Mouse (Mus musculus) midbrain, embryonic 11.5 days (tissue): ENCODE data around the gene Elfn1. TPM values are rescaled to one million over a fixed set of nuclear protein-coding genes. Genes with fewer than 3 reads are reported as not detected.
A peak's percentile ranks its signal among the peaks of the same experiment; 100 is the strongest.

Source experiments
- ATAC-seq: fragments of 200-750 bp; cut with Nextera tagmentation; 2 replicates; pipeline ENCODE4 v1.8.0; 2017; ENCODE audit warnings: moderate TSS enrichment, moderate library complexity; ENCODE audit not compliant: low FRiP score
- DNase-seq: peaks from one replicate; pipeline ENCODE4 v3.0.0; 2015; ENCODE audit warnings: low spot score; ENCODE audit errors: missing footprints
- H3K27ac ChIP-seq: fragments of 300-500 bp; sonication (generic); 2 replicates; pipeline ENCODE4 v1.5.1; 2014; ENCODE audit warnings: low read depth, low read length
- H3K27me3 ChIP-seq: fragments of 300-500 bp; sonication (generic); 2 replicates; pipeline ENCODE4 v1.6.1; 2014; ENCODE audit warnings: mild to moderate bottlenecking, low read length, moderate library complexity, mixed read lengths; ENCODE audit not compliant: control insufficient read depth, insufficient read depth
- H3K36me3 ChIP-seq: fragments of 300-500 bp; sonication (generic); 2 replicates; pipeline ENCODE4 v1.6.1; 2014; ENCODE audit warnings: mild to moderate bottlenecking, low read length, moderate library complexity, mixed read lengths; ENCODE audit not compliant: control insufficient read depth, insufficient read depth
- H3K4me1 ChIP-seq: fragments of 300-500 bp; sonication (generic); 2 replicates; pipeline ENCODE4 v1.6.1; 2014; ENCODE audit warnings: low read length; ENCODE audit not compliant: control insufficient read depth, insufficient read depth
- H3K4me2 ChIP-seq: fragments of 300-500 bp; sonication (generic); 2 replicates; pipeline ENCODE4 v1.6.1; 2014; ENCODE audit warnings: mild to moderate bottlenecking, moderate library complexity
- H3K4me3 ChIP-seq: fragments of 300-500 bp; sonication (generic); 2 replicates; pipeline ENCODE4 v1.5.1; 2014; ENCODE audit warnings: low read depth, low read length
- H3K9ac ChIP-seq: fragments of 300-500 bp; sonication (generic); 2 replicates; pipeline ENCODE4 v1.6.1; 2014; ENCODE audit warnings: low read length
- H3K9me3 ChIP-seq: fragments of 300-500 bp; sonication (generic); 2 replicates; pipeline ENCODE4 v1.6.1; 2016; ENCODE audit warnings: low read length; ENCODE audit not compliant: control insufficient read depth
- WGBS: fragments of 180-500 bp; shearing (Covaris S2); extraction: QIAGEN DNeasy Blood & Tissue Kit; methylation state at CpG from one replicate; pipeline ENCODE4 v1.1.7; 2014; 5-methylcytosine and 5-hydroxymethylcytosine counted together
- polyA plus RNA-seq: library from polyadenylated mRNA; unstranded; fragments of >200 nt; fragmentation: Nextera tagmentation; extraction: Ambion mirVana; gene quantifications from 2 replicates; pipeline ENCODE4 v1.2.1, GENCODE M21; 2014

The Elfn1 gene
- polyA plus RNA-seq, 1 experiment from 2014 or later, result 0.77 TPM

- no peak overlapping the region for H3K27ac ChIP-seq
- H3K27me3 ChIP-seq, result no peaks in the 10 kb centered on the region; the same call in 1 of the 2 replicates
- peaks cover 22% of the 10 kb centered on the region for H3K4me1 ChIP-seq
- peak; percentile 84 for DNase-seq
- WGBS, result 1% methylated on average over 12 of the region's 12 CpGs
- 0 out of 2 replicates have a peak overlapping the region, but pooled peaks have one; percentile 20 for H3K4me2 ChIP-seq
- no peak for ATAC-seq
- H3K36me3 ChIP-seq, result no peaks in the 10 kb centered on the region
- H3K4me3 ChIP-seq, result no peak overlapping the region
- H3K9ac ChIP-seq, result no peak overlapping the region
- H3K9me3 ChIP-seq, result no peaks in the 10 kb centered on the region
Observed at GRCm38 (mm10) chr5:139930927-139931351, 23.2 kb downstream of the Elfn1 start.

- no peak overlapping the region; the same call in 1 of the 2 replicates for H3K9ac ChIP-seq
- no peak overlapping the region for H3K4me2 ChIP-seq
- no peaks in the 10 kb centered on the region for H3K36me3 ChIP-seq
- peaks cover 22% of the 10 kb centered on the region for H3K4me1 ChIP-seq
- DNase-seq (no peak), ATAC-seq (peak; percentile 51)
- no peaks in the 10 kb centered on the region; the same call in 1 of the 2 replicates for H3K27me3 ChIP-seq
- no peak overlapping the region for H3K4me3 ChIP-seq
- no peaks in the 10 kb centered on the region for H3K9me3 ChIP-seq
- no peak overlapping the region for H3K27ac ChIP-seq
- WGBS, result 34% methylated on average over 15 of the region's 15 CpGs
Observed at GRCm38 (mm10) chr5:139931947-139932540, 24.3 kb downstream of the Elfn1 start.

GRCm38 (mm10) chr5:139932595-139933271 lies 25.0 kb downstream of the Elfn1 start:
- H3K27me3 ChIP-seq, result no peaks in the 10 kb centered on the region; the same call in 1 of the 2 replicates
- H3K9me3 ChIP-seq, result no peaks in the 10 kb centered on the region
- WGBS, result 37% methylated on average over 13 of the region's 13 CpGs
- no peak overlapping the region for H3K27ac ChIP-seq
- peaks cover 22% of the 10 kb centered on the region for H3K4me1 ChIP-seq
- no peak overlapping the region for H3K9ac ChIP-seq
- no peak overlapping the region for H3K4me2 ChIP-seq
- peak; percentile 84 for ATAC-seq
- DNase-seq, result peak; percentile 98
- no peaks in the 10 kb centered on the region for H3K36me3 ChIP-seq
- no peak overlapping the region for H3K4me3 ChIP-seq

- Histone ChIP-seq H3K9ac (no peak overlapping the region), H3K36me3 (no peaks in the 10 kb centered on the region), H3K27me3 (no peaks in the 10 kb centered on the region; the same call in 1 of the 2 replicates), H3K4me2 (no peak overlapping the region), H3K9me3 (no peaks in the 10 kb centered on the region), H3K4me3 (no peak overlapping the region), H3K4me1 (peaks cover 22% of the 10 kb centered on the region), H3K27ac (no peak overlapping the region)
- 48% methylated on average over 7 of the region's 7 CpGs for WGBS
- ATAC-seq (0 out of 2 replicates have a peak, but pooled peaks have one; percentile 6), DNase-seq (peak; percentile 90)
Observed at GRCm38 (mm10) chr5:139933476-139933875, 25.7 kb downstream of the Elfn1 start.

GRCm38 (mm10) chr5:139936431-139936830 lies 28.7 kb downstream of the Elfn1 start:
- 90% methylated on average over 13 of the region's 13 CpGs for WGBS

GRCm38 (mm10) chr5:139944697-139945096 lies 37.0 kb downstream of the Elfn1 start:
- Histone ChIP-seq H3K27ac (no peak overlapping the region), H3K9me3 (no peaks in the 10 kb centered on the region), H3K4me3 (no peak overlapping the region), H3K4me2 (no peak overlapping the region), H3K36me3 (no peaks in the 10 kb centered on the region), H3K9ac (no peak overlapping the region), H3K4me1 (no peaks in the 10 kb centered on the region), H3K27me3 (no peaks in the 10 kb centered on the region)
- WGBS, result 48% methylated on average over 7 of the region's 7 CpGs
- DNase-seq (no peak), ATAC-seq (no peak)

More at GRCm38 (mm10) chr5:139936431-139936830, 28.7 kb downstream of the Elfn1 start:
- ATAC-seq, result no peak
- Histone ChIP-seq H3K27me3 (no peaks in the 10 kb centered on the region; the same call in 1 of the 2 replicates), H3K27ac (no peak overlapping the region), H3K4me2 (no peak overlapping the region), H3K4me3 (no peak overlapping the region), H3K9ac (no peak overlapping the region), H3K9me3 (no peaks in the 10 kb centered on the region), H3K36me3 (no peaks in the 10 kb centered on the region), H3K4me1 (peaks cover 16% of the 10 kb centered on the region)
- no peak for DNase-seq

- Histone ChIP-seq H3K9ac (no peak overlapping the region), H3K27me3 (no peaks in the 10 kb centered on the region), H3K4me1 (no peaks in the 10 kb centered on the region), H3K4me2 (no peak overlapping the region), H3K36me3 (no peaks in the 10 kb centered on the region), H3K4me3 (no peak overlapping the region), H3K27ac (no peak overlapping the region), H3K9me3 (no peaks in the 10 kb centered on the region)
- DNase-seq, result no peak
- WGBS, result 79% methylated on average over 12 of the region's 12 CpGs
- no peak for ATAC-seq
Observed at GRCm38 (mm10) chr5:139945715-139946364, 38.1 kb downstream of the Elfn1 start.

GRCm38 (mm10) chr5:139947446-139947845 lies 39.7 kb downstream of the Elfn1 start:
- H3K27me3 ChIP-seq, result no peaks in the 10 kb centered on the region
- ATAC-seq, result no peak
- H3K4me3 ChIP-seq, result no peak overlapping the region
- peak; percentile 89 for DNase-seq
- H3K27ac ChIP-seq, result no peak overlapping the region
- no peak overlapping the region for H3K4me2 ChIP-seq
- no peak overlapping the region for H3K9ac ChIP-seq
- H3K9me3 ChIP-seq, result no peaks in the 10 kb centered on the region
- 96% methylated on average over 5 of the region's 5 CpGs for WGBS
- no peaks in the 10 kb centered on the region for H3K36me3 ChIP-seq
- no peaks in the 10 kb centered on the region for H3K4me1 ChIP-seq

GRCm38 (mm10) chr5:139948552-139948951 lies 40.8 kb downstream of the Elfn1 start:
- Histone ChIP-seq H3K4me3 (no peak overlapping the region), H3K36me3 (no peaks in the 10 kb centered on the region), H3K4me2 (no peak overlapping the region), H3K27ac (no peak overlapping the region), H3K4me1 (no peaks in the 10 kb centered on the region), H3K9me3 (no peaks in the 10 kb centered on the region), H3K27me3 (no peaks in the 10 kb centered on the region), H3K9ac (no peak overlapping the region)
- ATAC-seq, result no peak
- WGBS, result 90% methylated on average over 4 of the region's 4 CpGs
- no peak for DNase-seq
